Mouse (Mus musculus) heart, embryonic 13.5 days (tissue): Measurements from ENCODE around the gene 2900026A02Rik. TPM values are rescaled to one million over a fixed set of nuclear protein-coding genes. Genes with fewer than 3 reads are reported as not detected.

Experiments used
- ATAC-seq: fragments of 200-750 bp; cut with Nextera tagmentation; 2 replicates; pipeline ENCODE4 v1.8.0; 2017; ENCODE audit warnings: moderate TSS enrichment; ENCODE audit not compliant: insufficient number of reproducible peaks, low FRiP score, low TSS enrichment; ENCODE audit errors: extremely low read depth
- H3K27ac ChIP-seq: fragments of 300-500 bp; sonication (generic); replicated peaks from 2 replicates; pipeline ENCODE4 v1.5.1; 2015; ENCODE audit warnings: moderate library complexity, mild to moderate bottlenecking, inconsistent platforms
- H3K27me3 ChIP-seq: fragments of 300-500 bp; sonication (generic); replicated peaks from 2 replicates; pipeline ENCODE4 v1.6.1; 2015; ENCODE audit warnings: mild to moderate bottlenecking, inconsistent platforms
- H3K36me3 ChIP-seq: fragments of 300-500 bp; sonication (generic); 2 replicates; pipeline ENCODE4 v1.6.1; 2015; ENCODE audit warnings: mild to moderate bottlenecking, inconsistent platforms
- H3K4me1 ChIP-seq: fragments of 300-500 bp; sonication (generic); 2 replicates; pipeline ENCODE4 v1.6.1; 2015; ENCODE audit warnings: inconsistent platforms
- H3K4me2 ChIP-seq: fragments of 300-500 bp; sonication (generic); 2 replicates; pipeline ENCODE4 v1.6.1; 2015; ENCODE audit warnings: inconsistent platforms, mild to moderate bottlenecking, moderate library complexity
- H3K4me3 ChIP-seq: fragments of 300-500 bp; sonication (generic); 2 replicates; pipeline ENCODE4 v1.5.1; 2015; ENCODE audit warnings: moderate library complexity, mild to moderate bottlenecking, inconsistent platforms
- H3K9ac ChIP-seq: fragments of 300-500 bp; sonication (generic); 2 replicates; pipeline ENCODE4 v1.6.1; 2015; ENCODE audit warnings: inconsistent platforms, mild to moderate bottlenecking, moderate library complexity
- H3K9me3 ChIP-seq: fragments of 300-500 bp; sonication (generic); 2 replicates; pipeline ENCODE4 v1.6.1; 2016; ENCODE audit warnings: inconsistent platforms
- WGBS: fragments of 180-500 bp; shearing (Covaris S2); methylation state at CpG from one replicate; pipeline ENCODE4 v1.1.7; 2015; ENCODE audit warnings: mixed read lengths; 5-methylcytosine and 5-hydroxymethylcytosine counted together
- polyA plus RNA-seq: library from polyadenylated mRNA; unstranded; fragments of >200 nt; fragmentation: Nextera tagmentation; extraction: Ambion mirVana; gene quantifications from 2 replicates; pipeline ENCODE4 v1.2.1, GENCODE M21; 2015

2900026A02Rik gene
- polyA plus RNA-seq, 1 experiment from 2014 or later, result 14.8 TPM

- no peak for ATAC-seq
- Histone ChIP-seq H3K36me3 (no peaks in the 10 kb centered on the region), H3K27me3 (peaks cover 8% of the 10 kb centered on the region), H3K9me3 (no peaks in the 10 kb centered on the region), H3K4me2 (no peak within 1 kb of the TSS), H3K27ac (no peak within 1 kb of the TSS), H3K4me1 (no peaks in the 10 kb centered on the region), H3K9ac (no peak within 1 kb of the TSS), H3K4me3 (no peak within 1 kb of the TSS)
Observed at GRCm38 (mm10) chr5:113070017-113070416, 151.0 kb downstream of the 2900026A02Rik start, which contains the start of gene Crybb2. Gene Crybb2, minus strand, starts transcription at chr5:113070117.

- ATAC-seq, result no peak
- Histone ChIP-seq H3K27me3 (peaks cover 40% of the 10 kb centered on the region), H3K4me3 (no peak overlapping the region), H3K27ac (no peak overlapping the region), H3K9me3 (no peaks in the 10 kb centered on the region), H3K9ac (no peak overlapping the region), H3K4me1 (peaks cover 2% of the 10 kb centered on the region; the same call in 1 of the 2 replicates), H3K36me3 (no peaks in the 10 kb centered on the region), H3K4me2 (no peak overlapping the region)
- WGBS, result 5% methylated on average over 16 of the region's 16 CpGs
Observed at GRCm38 (mm10) chr5:113054308-113054707, 166.7 kb downstream of the 2900026A02Rik start.

GRCm38 (mm10) chr5:113050581-113051185, 170.4 kb downstream of the 2900026A02Rik start:
- 62% methylated on average over 7 of the region's 7 CpGs for WGBS
- no peaks in the 10 kb centered on the region for H3K9me3 ChIP-seq
- no peaks in the 10 kb centered on the region for H3K36me3 ChIP-seq

GRCm38 (mm10) chr5:113049876-113050275, 171.2 kb downstream of the 2900026A02Rik start:
- no peak overlapping the region for H3K4me3 ChIP-seq
- H3K9me3 ChIP-seq, result no peaks in the 10 kb centered on the region
- no peak overlapping the region for H3K4me2 ChIP-seq
- peaks cover 13% of the 10 kb centered on the region; the same call in 1 of the 2 replicates for H3K27me3 ChIP-seq
- H3K4me1 ChIP-seq, result peaks cover 2% of the 10 kb centered on the region; the same call in 1 of the 2 replicates
- no peak overlapping the region for H3K27ac ChIP-seq
- no peak for ATAC-seq
- no peaks in the 10 kb centered on the region for H3K36me3 ChIP-seq
- no peak overlapping the region for H3K9ac ChIP-seq

More at GRCm38 (mm10) chr5:113050581-113051185, 170.4 kb downstream of the 2900026A02Rik start:
- Histone ChIP-seq H3K4me1 (peaks cover 2% of the 10 kb centered on the region; the same call in 1 of the 2 replicates), H3K4me3 (no peak overlapping the region), H3K27me3 (peaks cover 21% of the 10 kb centered on the region; the same call in 1 of the 2 replicates), H3K4me2 (no peak overlapping the region), H3K27ac (no peak overlapping the region), H3K9ac (no peak overlapping the region)
- no peak for ATAC-seq

GRCm38 (mm10) chr5:113045511-113046273, 175.3 kb downstream of the 2900026A02Rik start:
- Histone ChIP-seq H3K4me3 (no peak overlapping the region), H3K9ac (no peak overlapping the region), H3K4me2 (no peak overlapping the region), H3K4me1 (peaks cover 30% of the 10 kb centered on the region), H3K9me3 (no peaks in the 10 kb centered on the region), H3K27me3 (no peaks in the 10 kb centered on the region), H3K27ac (no peak overlapping the region), H3K36me3 (no peaks in the 10 kb centered on the region)
- 81% methylated on average over 10 of the region's 10 CpGs for WGBS
- no peak for ATAC-seq

GRCm38 (mm10) chr5:113043531-113043930, 177.5 kb downstream of the 2900026A02Rik start:
- no peak overlapping the region for H3K4me3 ChIP-seq
- no peak overlapping the region for H3K9ac ChIP-seq
- no peaks in the 10 kb centered on the region for H3K9me3 ChIP-seq
- WGBS, result 74% methylated on average over 8 of the region's 8 CpGs
- no peaks in the 10 kb centered on the region for H3K27me3 ChIP-seq
- H3K36me3 ChIP-seq, result no peaks in the 10 kb centered on the region
- H3K27ac ChIP-seq, result 0 out of 2 replicates have a peak overlapping the region, but pooled peaks have one; percentile 24
- no peak for ATAC-seq
- H3K4me2 ChIP-seq, result no peak overlapping the region
- peaks cover 35% of the 10 kb centered on the region for H3K4me1 ChIP-seq

- 12% methylated on average over 5 of the region's 5 CpGs for WGBS
Observed at GRCm38 (mm10) chr5:113041567-113042071, 179.4 kb downstream of the 2900026A02Rik start.

GRCm38 (mm10) chr5:113040776-113041175, 180.3 kb downstream of the 2900026A02Rik start:
- H3K9me3 ChIP-seq, result no peaks in the 10 kb centered on the region
- H3K36me3 ChIP-seq, result no peaks in the 10 kb centered on the region
- H3K4me2 ChIP-seq, result no peak overlapping the region
- no peak overlapping the region for H3K4me3 ChIP-seq
- peak overlapping the region; percentile 50 for H3K9ac ChIP-seq
- peaks cover 40% of the 10 kb centered on the region for H3K4me1 ChIP-seq
- WGBS, result 24% methylated on average over 6 of the region's 6 CpGs
- peak overlapping the region; percentile 33 for H3K27ac ChIP-seq
- ATAC-seq, result no peak
- H3K27me3 ChIP-seq, result no peaks in the 10 kb centered on the region

More at GRCm38 (mm10) chr5:113041567-113042071, 179.4 kb downstream of the 2900026A02Rik start:
- H3K27ac ChIP-seq, result peak overlapping the region; percentile 33
- H3K27me3 ChIP-seq, result no peaks in the 10 kb centered on the region
- H3K4me1 ChIP-seq, result peaks cover 35% of the 10 kb centered on the region
- H3K9me3 ChIP-seq, result no peaks in the 10 kb centered on the region
- no peak for ATAC-seq
- no peak overlapping the region for H3K4me3 ChIP-seq
- H3K4me2 ChIP-seq, result no peak overlapping the region
- H3K9ac ChIP-seq, result 0 out of 2 replicates have a peak overlapping the region, but pooled peaks have one; percentile 50
- no peaks in the 10 kb centered on the region for H3K36me3 ChIP-seq

- no peak overlapping the region for H3K27ac ChIP-seq
- no peaks in the 10 kb centered on the region for H3K36me3 ChIP-seq
- WGBS, result 87% methylated on average over 6 of the region's 6 CpGs
- H3K27me3 ChIP-seq, result no peaks in the 10 kb centered on the region
- no peaks in the 10 kb centered on the region for H3K9me3 ChIP-seq
- H3K4me2 ChIP-seq, result no peak overlapping the region
- H3K9ac ChIP-seq, result no peak overlapping the region
- peaks cover 57% of the 10 kb centered on the region for H3K4me1 ChIP-seq
- H3K4me3 ChIP-seq, result no peak overlapping the region
- no peak for ATAC-seq
Observed at GRCm38 (mm10) chr5:113038601-113039000, 182.4 kb downstream of the 2900026A02Rik start.
